Mouse (Mus musculus): Measurements from ENCODE around the gene Stim1. TPM values are rescaled to one million over a fixed set of nuclear protein-coding genes. Genes with fewer than 3 reads are reported as not detected.

Stim1 gene
- polyA plus RNA-seq, 1 experiment = 37.0 TPM

GRCm38 (mm10) chr7:102326323-102326722 lies 58.7 kb downstream of the Stim1 start:
- H3K79me2 ChIP-seq (ENCODE audit: control insufficient read depth, insufficient read depth) = no peaks in the 10 kb centered on the region
- H3K36me3 ChIP-seq (ENCODE audit: control insufficient read depth, insufficient read depth) = no peaks in the 10 kb centered on the region
- H3K4me2 ChIP-seq (ENCODE audit: low read depth) = no peak overlapping the region

GRCm38 (mm10) chr7:102330270-102330669 lies 62.7 kb downstream of the Stim1 start:
- TF ChIP-seq CEBPB (IDR thresholded peaks at IDR 0.05; ENCODE audit: insufficient read depth, poor library complexity, severe bottlenecking) (no peak), MYOD1 (IDR thresholded peaks at IDR 0.05; ENCODE audit: control insufficient read depth in 1 of 3, insufficient read length in 2 of 3, low read depth in 2 of 3) (no peak), POLR2AphosphoS2 (IDR thresholded peaks at IDR 0.05; ENCODE audit: insufficient read length, low read depth) (no peak), REST (IDR thresholded peaks at IDR 0.05; ENCODE audit: insufficient read depth, insufficient read length) (no peak), USF1 (IDR thresholded peaks at IDR 0.05; ENCODE audit: low read depth) (no peak), E2F4 (IDR thresholded peaks at IDR 0.05; ENCODE audit: insufficient read depth) (no peak), TCF12 (IDR thresholded peaks at IDR 0.05; ENCODE audit: insufficient read depth, poor library complexity, severe bottlenecking) (no peak), SRF (IDR thresholded peaks at IDR 0.05; ENCODE audit: control insufficient read depth, insufficient read length, low read depth) (no peak), MAX (IDR thresholded peaks at IDR 0.05; ENCODE audit: low read depth) (no peak), TCF3 (IDR thresholded peaks at IDR 0.05; ENCODE audit: insufficient read length, low read depth) (no peak), MYOG (IDR thresholded peaks at IDR 0.05; ENCODE audit: control insufficient read depth in 1 of 3, insufficient read depth in 1 of 3, insufficient read length in 2 of 3, low read depth in 2 of 3) (no peak), POLR2A (IDR thresholded peaks at IDR 0.05; ENCODE audit: insufficient read length, low read depth) (no peak)
- H3K4me2 ChIP-seq (ENCODE audit: low read depth) = no peak overlapping the region
- no peaks in the 10 kb centered on the region for H3K79me2 ChIP-seq (ENCODE audit: control insufficient read depth, insufficient read depth)
- H3K4me3 ChIP-seq = no peak overlapping the region
- no peak overlapping the region for H3ac ChIP-seq (ENCODE audit: control insufficient read depth, insufficient read length)
- no peaks in the 10 kb centered on the region for H3K27me3 ChIP-seq (ENCODE audit: control insufficient read depth, insufficient read depth, insufficient read length)
- no peaks in the 10 kb centered on the region for H3K36me3 ChIP-seq (ENCODE audit: control insufficient read depth, insufficient read depth)

More at GRCm38 (mm10) chr7:102326323-102326722, 58.7 kb downstream of the Stim1 start:
- TF ChIP-seq CEBPB (IDR thresholded peaks at IDR 0.05; ENCODE audit: insufficient read depth, poor library complexity, severe bottlenecking) = no peak
- no peak for TF ChIP-seq USF1 (IDR thresholded peaks at IDR 0.05; ENCODE audit: low read depth)
- TF ChIP-seq POLR2AphosphoS2 (IDR thresholded peaks at IDR 0.05; ENCODE audit: insufficient read length, low read depth) = no peak
- TF ChIP-seq TCF12 (IDR thresholded peaks at IDR 0.05; ENCODE audit: insufficient read depth, poor library complexity, severe bottlenecking) = no peak
- TF ChIP-seq POLR2A (IDR thresholded peaks at IDR 0.05; ENCODE audit: insufficient read length, low read depth) = no peak
- no peak for TF ChIP-seq MYOD1 (IDR thresholded peaks at IDR 0.05; ENCODE audit: control insufficient read depth in 1 of 3, insufficient read length in 2 of 3, low read depth in 2 of 3)
- no peak for TF ChIP-seq TCF3 (IDR thresholded peaks at IDR 0.05; ENCODE audit: insufficient read length, low read depth)
- TF ChIP-seq REST (IDR thresholded peaks at IDR 0.05; ENCODE audit: insufficient read depth, insufficient read length) = no peak
- TF ChIP-seq SRF (IDR thresholded peaks at IDR 0.05; ENCODE audit: control insufficient read depth, insufficient read length, low read depth) = no peak
- TF ChIP-seq E2F4 (IDR thresholded peaks at IDR 0.05; ENCODE audit: insufficient read depth) = no peak
- no peak for TF ChIP-seq MYOG (IDR thresholded peaks at IDR 0.05; ENCODE audit: control insufficient read depth in 1 of 3, insufficient read depth in 1 of 3, insufficient read length in 2 of 3, low read depth in 2 of 3)
- no peak for TF ChIP-seq MAX (IDR thresholded peaks at IDR 0.05; ENCODE audit: low read depth)
- Histone ChIP-seq H3K4me3 (no peak overlapping the region), H3K27me3 (ENCODE audit: control insufficient read depth, insufficient read depth, insufficient read length) (no peaks in the 10 kb centered on the region), H3ac (ENCODE audit: control insufficient read depth, insufficient read length) (no peak overlapping the region)

GRCm38 (mm10) chr7:102331476-102331875 lies 63.9 kb downstream of the Stim1 start:
- no peak overlapping the region for H3K4me3 ChIP-seq
- no peak overlapping the region for H3K4me2 ChIP-seq (ENCODE audit: low read depth)
- no peak overlapping the region for H3ac ChIP-seq (ENCODE audit: control insufficient read depth, insufficient read length)
- no peaks in the 10 kb centered on the region for H3K79me2 ChIP-seq (ENCODE audit: control insufficient read depth, insufficient read depth)
- no peaks in the 10 kb centered on the region for H3K36me3 ChIP-seq (ENCODE audit: control insufficient read depth, insufficient read depth)
- H3K27me3 ChIP-seq (ENCODE audit: control insufficient read depth, insufficient read depth, insufficient read length) = no peaks in the 10 kb centered on the region
- no peak for TF ChIP-seq POLR2AphosphoS2 (IDR thresholded peaks at IDR 0.05; ENCODE audit: insufficient read length, low read depth)
- TF ChIP-seq USF1 (IDR thresholded peaks at IDR 0.05; ENCODE audit: low read depth) = no peak
- no peak for TF ChIP-seq TCF3 (IDR thresholded peaks at IDR 0.05; ENCODE audit: insufficient read length, low read depth)
- no peak for TF ChIP-seq MYOD1 (IDR thresholded peaks at IDR 0.05; ENCODE audit: control insufficient read depth in 1 of 3, insufficient read length in 2 of 3, low read depth in 2 of 3)
- no peak for TF ChIP-seq E2F4 (IDR thresholded peaks at IDR 0.05; ENCODE audit: insufficient read depth)
- no peak for TF ChIP-seq CEBPB (IDR thresholded peaks at IDR 0.05; ENCODE audit: insufficient read depth, poor library complexity, severe bottlenecking)
- no peak for TF ChIP-seq POLR2A (IDR thresholded peaks at IDR 0.05; ENCODE audit: insufficient read length, low read depth)
- TF ChIP-seq REST (IDR thresholded peaks at IDR 0.05; ENCODE audit: insufficient read depth, insufficient read length) = no peak
- no peak for TF ChIP-seq TCF12 (IDR thresholded peaks at IDR 0.05; ENCODE audit: insufficient read depth, poor library complexity, severe bottlenecking)
- no peak for TF ChIP-seq MAX (IDR thresholded peaks at IDR 0.05; ENCODE audit: low read depth)
- no peak for TF ChIP-seq SRF (IDR thresholded peaks at IDR 0.05; ENCODE audit: control insufficient read depth, insufficient read length, low read depth)

GRCm38 (mm10) chr7:102333741-102334140 lies 66.1 kb downstream of the Stim1 start:
- Histone ChIP-seq H3K27me3 (ENCODE audit: control insufficient read depth, insufficient read depth, insufficient read length) (no peaks in the 10 kb centered on the region), H3K4me2 (ENCODE audit: low read depth) (no peak overlapping the region), H3ac (ENCODE audit: control insufficient read depth, insufficient read length) (no peak overlapping the region), H3K36me3 (ENCODE audit: control insufficient read depth, insufficient read depth) (no peaks in the 10 kb centered on the region), H3K79me2 (ENCODE audit: control insufficient read depth, insufficient read depth) (no peaks in the 10 kb centered on the region), H3K4me3 (no peak overlapping the region)
- TF ChIP-seq TCF3 (IDR thresholded peaks at IDR 0.05; ENCODE audit: insufficient read length, low read depth) (no peak), POLR2AphosphoS2 (IDR thresholded peaks at IDR 0.05; ENCODE audit: insufficient read length, low read depth) (no peak), USF1 (IDR thresholded peaks at IDR 0.05; ENCODE audit: low read depth) (no peak), TCF12 (IDR thresholded peaks at IDR 0.05; ENCODE audit: insufficient read depth, poor library complexity, severe bottlenecking) (no peak), REST (IDR thresholded peaks at IDR 0.05; ENCODE audit: insufficient read depth, insufficient read length) (no peak), MAX (IDR thresholded peaks at IDR 0.05; ENCODE audit: low read depth) (no peak), CEBPB (IDR thresholded peaks at IDR 0.05; ENCODE audit: insufficient read depth, poor library complexity, severe bottlenecking) (no peak), E2F4 (IDR thresholded peaks at IDR 0.05; ENCODE audit: insufficient read depth) (no peak), MYOG (IDR thresholded peaks at IDR 0.05; ENCODE audit: control insufficient read depth in 1 of 3, insufficient read depth in 1 of 3, insufficient read length in 2 of 3, low read depth in 2 of 3) (no peak), POLR2A (IDR thresholded peaks at IDR 0.05; ENCODE audit: insufficient read length, low read depth) (no peak), MYOD1 (IDR thresholded peaks at IDR 0.05; ENCODE audit: control insufficient read depth in 1 of 3, insufficient read length in 2 of 3, low read depth in 2 of 3) (no peak), SRF (IDR thresholded peaks at IDR 0.05; ENCODE audit: control insufficient read depth, insufficient read length, low read depth) (no peak)

Measured in myocyte (in vitro differentiated cells).